Mouse (Mus musculus) lung, embryonic 16.5 days (tissue): ENCODE measurements around the gene Mybph. TPM values are rescaled to one million over a fixed set of nuclear protein-coding genes. Genes with fewer than 3 reads are reported as not detected.

Source experiments
- ATAC-seq: fragments of 200-750 bp; cut with Nextera tagmentation; 2 replicates; pipeline ENCODE4 v1.8.0; 2017; ENCODE audit warnings: low read depth, mild to moderate bottlenecking, moderate library complexity
- H3K27ac ChIP-seq: fragments of 300-500 bp; sonication (generic); 2 replicates; pipeline ENCODE4 v1.5.1; 2014; ENCODE audit warnings: mild to moderate bottlenecking, control low read depth, low read length
- H3K27me3 ChIP-seq: fragments of 300-500 bp; sonication (generic); 2 replicates; pipeline ENCODE4 v1.6.1; 2014; ENCODE audit warnings: low read depth, low read length, mixed read lengths; ENCODE audit not compliant: control insufficient read depth, insufficient read depth
- H3K36me3 ChIP-seq: fragments of 300-500 bp; sonication (generic); 2 replicates; pipeline ENCODE4 v1.6.1; 2014; ENCODE audit warnings: low read length; ENCODE audit not compliant: control insufficient read depth, insufficient read depth
- H3K4me1 ChIP-seq: fragments of 300-500 bp; sonication (generic); replicated peaks from 2 replicates; pipeline ENCODE4 v1.6.1; 2014; ENCODE audit warnings: low read length, mixed read lengths; ENCODE audit not compliant: control insufficient read depth, insufficient read depth
- H3K4me2 ChIP-seq: fragments of 300-500 bp; sonication (generic); 2 replicates; pipeline ENCODE4 v1.6.1; 2014; ENCODE audit warnings: low read depth, low read length, control low read depth
- H3K4me3 ChIP-seq: fragments of 300-500 bp; sonication (generic); 2 replicates; pipeline ENCODE4 v1.5.1; 2014; ENCODE audit warnings: mild to moderate bottlenecking, low read length, control low read depth
- H3K9ac ChIP-seq: fragments of 300-500 bp; sonication (generic); 2 replicates; pipeline ENCODE4 v1.6.1; 2014; ENCODE audit warnings: low read length, control low read depth
- H3K9me3 ChIP-seq: fragments of 300-500 bp; sonication (generic); 2 replicates; pipeline ENCODE4 v1.6.1; 2016; ENCODE audit warnings: low read length; ENCODE audit not compliant: control insufficient read depth
- WGBS: fragments of 180-500 bp; shearing (Covaris S2); extraction: QIAGEN DNeasy Blood & Tissue Kit; methylation state at CpG from one replicate; pipeline ENCODE4 v1.1.7; 2014; 5-methylcytosine and 5-hydroxymethylcytosine counted together
- polyA plus RNA-seq: library from polyadenylated mRNA; unstranded; fragments of >200 nt; fragmentation: Nextera tagmentation; extraction: Ambion mirVana; gene quantifications from 2 replicates; pipeline ENCODE4 v1.2.1, GENCODE M21; 2015

Mybph gene
- polyA plus RNA-seq, 1 experiment from 2014 or later = 1.3 TPM

DNA sequence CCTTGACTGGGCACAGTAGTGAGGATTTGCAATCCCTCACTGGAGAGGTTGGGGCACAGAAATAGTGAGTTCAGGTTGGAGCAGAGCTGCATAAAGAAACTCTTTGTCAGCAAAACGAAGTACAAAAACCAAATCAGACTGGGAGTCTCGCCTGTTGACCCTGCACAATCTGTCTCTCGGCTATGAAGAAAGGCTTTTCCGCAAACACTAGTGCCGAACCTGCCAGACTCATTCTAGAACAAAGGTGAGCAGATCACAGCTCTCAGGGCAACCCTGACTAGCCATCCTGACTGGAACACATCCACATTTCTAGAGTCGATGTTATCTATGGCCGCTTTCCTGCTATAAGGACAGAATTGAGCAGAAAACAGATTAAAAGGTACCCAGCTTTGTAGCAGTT is 20.2 kb upstream of the Mybph start:
- ATAC-seq = no peak
- 44% methylated on average over 7 of the region's 7 CpGs for WGBS

DNA sequence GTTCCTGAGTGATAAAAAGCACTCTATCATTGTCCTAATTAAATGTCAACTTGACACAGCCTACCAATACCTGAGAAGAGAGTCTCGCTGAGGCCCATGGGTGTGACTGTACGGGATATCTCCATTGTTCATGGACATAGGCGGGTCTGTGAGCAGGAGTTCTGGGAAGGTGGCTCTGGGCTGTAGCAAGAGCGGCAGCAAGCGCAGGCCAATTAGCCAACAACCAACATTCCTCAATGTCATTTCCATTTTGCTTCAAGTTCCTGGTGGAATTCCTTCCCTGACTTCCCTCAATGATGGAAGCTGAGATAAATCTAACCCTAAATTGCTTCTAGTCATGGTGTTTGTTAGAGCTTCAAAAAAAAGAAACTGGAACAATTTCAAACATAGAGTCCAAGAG is 15.3 kb upstream of the Mybph start:
- no peak for ATAC-seq
- no peak overlapping the region for H3K4me3 ChIP-seq
- WGBS = 87% methylated on average over 5 of the region's 5 CpGs
- H3K27me3 ChIP-seq = no peaks in the 10 kb centered on the region
- no peak overlapping the region for H3K9ac ChIP-seq
- no peaks in the 10 kb centered on the region for H3K36me3 ChIP-seq
- H3K27ac ChIP-seq = no peak overlapping the region
- no peaks in the 10 kb centered on the region for H3K4me1 ChIP-seq
- no peak overlapping the region for H3K4me2 ChIP-seq
- no peaks in the 10 kb centered on the region for H3K9me3 ChIP-seq

More for the DNA sequence above, 20.2 kb upstream of the Mybph start:
- Histone ChIP-seq H3K9ac (no peak overlapping the region), H3K27ac (no peak overlapping the region), H3K27me3 (no peaks in the 10 kb centered on the region), H3K4me3 (no peak overlapping the region), H3K4me2 (no peak overlapping the region), H3K4me1 (no peaks in the 10 kb centered on the region), H3K9me3 (no peaks in the 10 kb centered on the region), H3K36me3 (no peaks in the 10 kb centered on the region)

DNA sequence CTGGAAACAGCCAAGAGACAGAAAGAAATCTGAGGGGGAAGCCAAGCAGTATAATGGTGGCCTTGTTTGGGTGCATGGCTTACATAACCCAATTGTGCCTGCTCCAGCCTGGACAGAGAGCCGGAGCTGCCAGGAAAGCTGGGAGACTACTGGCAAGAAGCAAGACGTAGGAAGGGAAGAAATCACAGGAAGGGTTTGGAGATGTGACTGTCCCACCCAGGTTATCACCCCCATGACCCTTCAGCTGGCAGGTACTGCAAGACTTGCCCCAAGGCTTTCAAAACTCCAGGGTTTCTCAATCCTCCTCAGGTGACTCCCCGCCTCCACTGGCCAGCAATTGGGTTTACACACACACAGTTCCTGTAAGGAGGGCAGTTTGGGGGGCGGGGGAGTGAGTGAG is 11.2 kb upstream of the Mybph start, which contains the start of gene Chil1:
TSS of gene Chil1 (plus strand) at position 152 of the 400 bp plus-strand sequence.
- 51% methylated on average over 4 of the region's 4 CpGs for WGBS
- H3K27ac ChIP-seq = no peak within 1 kb of the TSS
- H3K4me1 ChIP-seq = no peaks in the 10 kb centered on the region
- no peak within 1 kb of the TSS for H3K4me3 ChIP-seq
- H3K9ac ChIP-seq = no peak within 1 kb of the TSS
- H3K27me3 ChIP-seq = no peaks in the 10 kb centered on the region
- no peak within 1 kb of the TSS for H3K4me2 ChIP-seq
- H3K36me3 ChIP-seq = no peaks in the 10 kb centered on the region
- no peaks in the 10 kb centered on the region for H3K9me3 ChIP-seq
- ATAC-seq = no peak

DNA sequence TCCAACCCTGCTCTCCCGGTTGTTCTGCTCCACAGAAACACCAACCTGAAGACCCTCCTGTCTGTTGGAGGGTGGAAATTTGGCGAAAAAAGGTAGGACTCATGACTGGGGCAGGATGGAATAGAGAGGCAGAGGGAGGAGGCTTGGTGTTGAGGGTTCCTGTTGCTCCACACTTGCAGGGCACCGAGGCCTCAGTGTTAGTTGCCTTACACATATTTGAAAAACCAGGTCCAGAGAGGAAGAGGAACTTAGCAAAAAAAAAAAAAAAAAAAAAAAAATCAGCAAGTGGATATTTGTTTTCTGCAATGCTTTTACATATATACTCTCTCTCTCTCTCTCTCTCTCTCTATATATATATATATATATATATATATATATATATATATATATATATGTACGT is 9.2 kb upstream of the Mybph start:
- ATAC-seq = no peak

DNA sequence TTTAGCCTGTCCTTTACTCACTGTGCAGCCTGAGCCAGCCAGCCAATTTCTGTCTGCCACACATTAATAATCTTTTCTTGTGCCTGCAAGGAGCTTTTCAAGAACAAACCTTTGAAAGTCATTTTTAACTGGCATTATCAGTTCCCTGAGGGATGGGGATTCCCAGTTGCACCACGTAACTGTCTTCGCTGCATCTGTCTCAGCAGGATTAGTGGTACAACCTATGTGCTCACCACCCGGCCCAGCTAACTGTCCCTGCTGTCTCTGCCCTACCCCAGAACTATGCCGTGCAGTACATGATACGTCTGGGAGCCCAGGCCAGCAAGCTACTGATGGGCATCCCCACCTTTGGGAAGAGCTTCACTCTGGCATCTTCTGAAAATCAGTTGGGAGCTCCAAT is 5.0 kb upstream of the Mybph start:
- Histone ChIP-seq H3K4me1 (peaks cover 4% of the 10 kb centered on the region; the same call in 1 of the 2 replicates), H3K9ac (no peak overlapping the region), H3K27me3 (no peaks in the 10 kb centered on the region), H3K9me3 (no peaks in the 10 kb centered on the region), H3K27ac (no peak overlapping the region), H3K36me3 (no peaks in the 10 kb centered on the region), H3K4me2 (no peak overlapping the region), H3K4me3 (no peak overlapping the region)
- no peak for ATAC-seq
- WGBS = 81% methylated on average over 5 of the region's 5 CpGs

More for the DNA sequence above, 9.2 kb upstream of the Mybph start:
- 86% methylated on average over 4 of the region's 4 CpGs for WGBS
- no peaks in the 10 kb centered on the region for H3K36me3 ChIP-seq
- peaks cover 4% of the 10 kb centered on the region; the same call in 1 of the 2 replicates for H3K4me1 ChIP-seq
- H3K4me2 ChIP-seq = no peak overlapping the region
- no peak overlapping the region for H3K9ac ChIP-seq
- H3K27ac ChIP-seq = no peak overlapping the region
- H3K9me3 ChIP-seq = no peaks in the 10 kb centered on the region
- H3K27me3 ChIP-seq = no peaks in the 10 kb centered on the region
- H3K4me3 ChIP-seq = no peak overlapping the region

DNA sequence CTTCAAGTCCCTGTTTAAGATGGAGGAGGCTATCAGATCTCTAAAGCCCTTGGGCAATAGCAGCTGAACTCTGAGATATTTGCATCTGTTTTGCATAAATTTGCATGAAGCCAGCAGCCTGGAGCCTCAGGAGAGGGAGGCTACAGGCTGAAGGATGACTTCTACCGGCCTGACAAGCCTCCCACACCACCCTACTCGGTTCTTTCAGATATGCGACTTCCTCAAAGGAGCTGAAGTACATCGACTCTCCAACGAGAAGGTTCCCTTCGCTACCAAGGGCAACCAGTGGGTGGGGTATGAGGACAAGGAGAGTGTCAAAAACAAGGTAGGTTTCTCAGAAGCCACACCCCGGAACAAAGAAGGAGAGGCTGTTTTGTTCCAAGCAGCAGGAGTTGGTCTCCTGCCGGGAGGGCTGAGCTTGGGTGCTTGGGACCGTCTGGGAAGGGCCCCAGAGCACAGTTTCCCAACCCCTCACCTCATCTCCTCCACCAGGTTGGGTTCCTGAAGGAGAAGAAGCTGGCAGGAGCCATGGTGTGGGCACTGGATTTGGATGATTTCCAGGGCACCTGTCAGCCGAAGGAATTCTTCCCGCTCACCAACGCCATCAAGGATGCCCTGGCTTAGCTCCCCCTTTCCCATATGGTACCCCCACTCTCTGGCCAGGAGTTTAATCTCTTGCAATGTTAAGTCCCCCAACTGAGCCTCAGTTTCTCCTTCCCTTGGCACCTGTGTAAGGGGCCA is 4.1 kb upstream of the Mybph start:
- WGBS = 18% methylated on average over 12 of the region's 12 CpGs
- ATAC-seq = peak; percentile 63
- no peaks in the 10 kb centered on the region for H3K9me3 ChIP-seq
- H3K27me3 ChIP-seq = no peaks in the 10 kb centered on the region
- H3K4me2 ChIP-seq = no peak overlapping the region
- no peaks in the 10 kb centered on the region for H3K36me3 ChIP-seq
- no peak overlapping the region for H3K27ac ChIP-seq
- H3K4me3 ChIP-seq = no peak overlapping the region
- no peak overlapping the region for H3K9ac ChIP-seq
- H3K4me1 ChIP-seq = peaks cover 4% of the 10 kb centered on the region; the same call in 1 of the 2 replicates

DNA sequence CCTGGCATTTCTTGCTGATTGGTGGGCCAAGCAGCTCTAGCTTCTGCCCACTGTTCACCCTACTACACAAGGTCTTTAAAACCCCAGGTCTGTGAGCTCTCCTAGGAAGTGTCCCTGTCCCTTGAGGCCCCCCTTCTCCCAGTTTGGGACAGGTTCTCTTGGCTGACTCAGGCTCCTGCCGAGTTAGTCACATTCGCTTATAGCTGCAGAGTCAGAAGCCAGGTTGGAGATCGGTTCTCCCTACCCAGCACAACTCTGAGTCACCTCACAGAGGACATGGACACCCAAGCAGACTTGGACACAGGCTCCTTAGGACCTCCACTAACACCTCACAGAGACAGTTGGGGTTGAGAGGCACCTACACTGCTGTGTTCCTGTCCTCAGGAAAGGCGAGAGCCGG is 2.1 kb upstream of the Mybph start:
- H3K4me1 ChIP-seq = peaks cover 6% of the 10 kb centered on the region
- no peak for ATAC-seq
- no peak overlapping the region for H3K27ac ChIP-seq
- H3K9me3 ChIP-seq = no peaks in the 10 kb centered on the region
- WGBS = 86% methylated on average over 5 of the region's 5 CpGs
- no peak overlapping the region for H3K4me3 ChIP-seq
- no peaks in the 10 kb centered on the region for H3K27me3 ChIP-seq
- H3K36me3 ChIP-seq = no peaks in the 10 kb centered on the region
- H3K9ac ChIP-seq = no peak overlapping the region
- H3K4me2 ChIP-seq = no peak overlapping the region

DNA sequence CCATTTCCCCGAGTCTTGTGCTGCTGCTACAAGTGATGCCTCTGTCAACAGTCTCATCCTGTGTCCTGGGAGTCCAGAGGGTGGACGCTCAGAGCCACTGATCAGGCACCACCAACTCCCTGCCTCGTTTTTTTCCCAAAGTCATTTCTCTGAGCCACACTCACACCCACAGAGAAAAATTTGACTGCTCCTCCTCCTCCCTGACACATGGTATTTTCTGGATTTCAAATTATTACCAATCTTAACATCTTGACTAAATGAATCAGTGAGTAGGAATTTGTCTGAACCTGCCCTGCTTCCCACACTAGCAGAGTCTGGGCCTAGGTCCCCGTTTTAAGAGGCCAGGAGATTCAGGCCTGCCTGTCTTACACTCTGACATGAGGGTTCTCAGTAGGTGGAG is 1.2 kb upstream of the Mybph start:
- Histone ChIP-seq H3K27ac (no peak overlapping the region), H3K36me3 (no peaks in the 10 kb centered on the region), H3K9ac (no peak overlapping the region), H3K9me3 (no peaks in the 10 kb centered on the region), H3K4me3 (no peak overlapping the region), H3K27me3 (no peaks in the 10 kb centered on the region), H3K4me1 (peaks cover 6% of the 10 kb centered on the region), H3K4me2 (no peak overlapping the region)
- WGBS = 27% methylated on average over 4 of the region's 4 CpGs
- no peak for ATAC-seq

DNA sequence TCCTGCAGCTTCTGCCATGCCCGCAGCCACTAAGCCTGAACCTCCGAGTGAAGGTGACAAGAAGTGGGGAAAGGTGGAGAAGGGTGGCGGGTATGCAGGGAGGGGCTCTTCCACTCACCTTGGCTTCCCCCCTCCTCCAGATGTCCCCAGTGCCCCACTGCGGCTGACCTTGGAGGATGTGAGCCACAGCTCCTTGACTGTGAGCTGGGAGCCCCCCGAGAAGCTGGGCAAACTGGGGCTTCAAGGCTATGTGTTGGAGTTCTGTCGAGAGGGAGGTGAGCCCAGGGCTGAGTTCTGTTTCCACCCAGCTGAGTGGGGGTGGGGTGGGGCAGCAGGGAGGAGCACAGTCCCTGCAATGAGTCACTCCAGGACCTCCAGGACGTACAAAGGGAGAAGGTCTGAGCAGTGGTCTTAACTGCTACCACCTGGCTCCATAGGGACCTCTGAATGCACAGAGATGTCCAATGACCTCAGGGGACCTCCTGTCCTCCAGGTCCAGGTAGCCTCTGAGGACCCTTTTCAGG is 488 bp downstream of the Mybph start:
- Histone ChIP-seq H3K4me2 (no peak overlapping the region), H3K9ac (no peak overlapping the region), H3K27me3 (no peaks in the 10 kb centered on the region), H3K36me3 (no peaks in the 10 kb centered on the region), H3K4me3 (no peak overlapping the region), H3K27ac (no peak overlapping the region), H3K4me1 (peaks cover 4% of the 10 kb centered on the region), H3K9me3 (no peaks in the 10 kb centered on the region)
- 48% methylated on average over 7 of the region's 7 CpGs for WGBS
- no peak for ATAC-seq
